Mouse (Mus musculus): ENCODE results near the gene Rgs1.

The Rgs1 gene

GRCm38 (mm10) chr1:144199538-144199937 lies 49.5 kb downstream of the Rgs1 start:
- in situ Hi-C loops (cut with MboI, MseI): loop anchor here (5.0 to 25.0 kb wide), 2 partner anchors 178 to 387 kb away; no protein-coding TSS in a partner anchor

- in situ Hi-C loops (cut with MboI, MseI): loop anchor here (5.0 to 25.0 kb wide), 2 partner anchors 180 to 385 kb away; no protein-coding TSS in a partner anchor
These were observed 51.4 kb downstream of the Rgs1 start for GRCm38 (mm10) chr1:144197684-144198083.
